Mouse (Mus musculus) heart, postnatal 0 days (tissue): Measurements from ENCODE around the gene Zfand2b. TPM values are rescaled to one million over a fixed set of nuclear protein-coding genes. Genes with fewer than 3 reads are reported as not detected.

Experiments used
- ATAC-seq: fragments of 200-750 bp; cut with Nextera tagmentation; 2 replicates; pipeline ENCODE4 v1.8.0; 2017; ENCODE audit warnings: low read depth, moderate number of reproducible peaks, moderate library complexity; ENCODE audit not compliant: insufficient read depth
- DNase-seq: peaks from one replicate; pipeline ENCODE4 v3.0.0-alpha.2; 2016; ENCODE audit warnings: low spot score
- H3K27ac ChIP-seq: fragments of 300-500 bp; sonication (generic); 2 replicates; pipeline ENCODE4 v1.5.1; 2014; ENCODE audit warnings: low read depth, mild to moderate bottlenecking
- H3K27me3 ChIP-seq: fragments of 300-500 bp; sonication (generic); 2 replicates; pipeline ENCODE4 v1.6.1; 2014; ENCODE audit warnings: low read length, mixed read lengths; ENCODE audit not compliant: control insufficient read depth, insufficient read depth
- H3K36me3 ChIP-seq: fragments of 300-500 bp; sonication (generic); replicated peaks from 2 replicates; pipeline ENCODE4 v1.6.1; 2014; ENCODE audit warnings: low read length, mixed read lengths; ENCODE audit not compliant: control insufficient read depth, insufficient read depth
- H3K4me1 ChIP-seq: fragments of 300-500 bp; sonication (generic); 2 replicates; pipeline ENCODE4 v1.6.1; 2014; ENCODE audit warnings: antibody characterized with exemption; ENCODE audit not compliant: control insufficient read depth, insufficient read depth
- H3K4me2 ChIP-seq: fragments of 300-500 bp; sonication (generic); 2 replicates; pipeline ENCODE4 v1.6.1; 2014; ENCODE audit warnings: low read depth, mild to moderate bottlenecking, low read length, moderate library complexity
- H3K4me3 ChIP-seq: fragments of 300-500 bp; sonication (generic); 2 replicates; pipeline ENCODE4 v1.5.1; 2014; ENCODE audit warnings: low read depth, low read length
- H3K9ac ChIP-seq: fragments of 300-500 bp; sonication (generic); replicated peaks from 2 replicates; pipeline ENCODE4 v1.6.1; 2014; ENCODE audit warnings: low read depth, low read length, mixed read lengths
- H3K9me3 ChIP-seq: fragments of 300-500 bp; sonication (generic); replicated peaks from 2 replicates; pipeline ENCODE4 v1.6.1; 2016; ENCODE audit warnings: low read length; ENCODE audit not compliant: control insufficient read depth
- CTCF ChIP-seq: IDR thresholded peaks from 2 replicates; pipeline ENCODE4 v1.5.1; 2016; ENCODE audit warnings: antibody characterized with exemption, control low read depth, low read depth
- EP300 ChIP-seq: IDR thresholded peaks from 2 replicates; pipeline ENCODE4 v1.6.1; 2016; ENCODE audit warnings: antibody characterized with exemption, low read depth
- WGBS: fragments of 180-500 bp; shearing (Covaris S2); extraction: QIAGEN DNeasy Blood & Tissue Kit; methylation state at CpG from one replicate; pipeline ENCODE4 v1.1.7; 2014; 5-methylcytosine and 5-hydroxymethylcytosine counted together
- polyA plus RNA-seq: library from polyadenylated mRNA; unstranded; fragments of >200 nt; fragmentation: Nextera tagmentation; extraction: Ambion mirVana; gene quantifications from 2 replicates; pipeline ENCODE4 v1.2.1, GENCODE M21; 2015
- total RNA-seq: library from RNA; depleted of rRNA; stranded (reverse); fragments of >200 nt; gene quantifications from 2 replicates; pipeline ENCODE4 v1.2.3, GENCODE M21; 2014; ENCODE audit warnings: low replicate concordance

The Zfand2b gene
- total and polyA plus RNA-seq, 2 experiments from 2014 or later: 26.1 to 67.1 TPM

GRCm38 (mm10) chr1:75185495-75185894 is 17.0 kb downstream of the Zfand2b start:
- Histone ChIP-seq H3K4me1 (no peaks in the 10 kb centered on the region), H3K9ac (no peak overlapping the region), H3K9me3 (no peaks in the 10 kb centered on the region), H3K27ac (no peak overlapping the region), H3K36me3 (peaks cover 67% of the 10 kb centered on the region), H3K4me3 (no peak overlapping the region), H3K4me2 (no peak overlapping the region), H3K27me3 (no peaks in the 10 kb centered on the region)
- 93% methylated on average over 11 of the region's 11 CpGs for WGBS
- ATAC-seq (no peak), DNase-seq (no peak)
- TF ChIP-seq EP300 (no peak), CTCF (no peak)

- TF ChIP-seq CTCF: no peak
- no peak for TF ChIP-seq EP300
- H3K4me1 ChIP-seq: peaks cover 8% of the 10 kb centered on the region
- no peak for ATAC-seq
Observed at GRCm38 (mm10) chr1:75187126-75187525, 18.7 kb downstream of the Zfand2b start.

GRCm38 (mm10) chr1:75187914-75188483 is 19.6 kb downstream of the Zfand2b start:
- H3K27ac ChIP-seq: no peak overlapping the region
- WGBS: 74% methylated on average over 2 of the region's 2 CpGs
- no peak overlapping the region for H3K4me2 ChIP-seq
- peaks cover 12% of the 10 kb centered on the region for H3K4me1 ChIP-seq
- no peaks in the 10 kb centered on the region for H3K27me3 ChIP-seq
- ATAC-seq: no peak
- no peak for DNase-seq
- no peaks in the 10 kb centered on the region for H3K9me3 ChIP-seq
- no peak overlapping the region for H3K9ac ChIP-seq
- TF ChIP-seq CTCF: no peak
- no peak for TF ChIP-seq EP300
- H3K36me3 ChIP-seq: peaks cover 50% of the 10 kb centered on the region
- H3K4me3 ChIP-seq: no peak overlapping the region

More at GRCm38 (mm10) chr1:75187126-75187525, 18.7 kb downstream of the Zfand2b start:
- Histone ChIP-seq H3K36me3 (peaks cover 59% of the 10 kb centered on the region), H3K4me2 (no peak overlapping the region), H3K27ac (no peak overlapping the region), H3K9ac (no peak overlapping the region), H3K9me3 (no peaks in the 10 kb centered on the region), H3K4me3 (no peak overlapping the region), H3K27me3 (no peaks in the 10 kb centered on the region)
- no peak for DNase-seq

GRCm38 (mm10) chr1:75190577-75190976 is 22.1 kb downstream of the Zfand2b start:
- WGBS: 44% methylated on average over 2 of the region's 2 CpGs
- H3K4me2 ChIP-seq: 0 out of 2 replicates have a peak overlapping the region, but pooled peaks have one; percentile 86
- no peaks in the 10 kb centered on the region for H3K9me3 ChIP-seq
- H3K36me3 ChIP-seq: peaks cover 33% of the 10 kb centered on the region
- no peak for DNase-seq
- H3K4me1 ChIP-seq: peaks cover 18% of the 10 kb centered on the region
- no peaks in the 10 kb centered on the region for H3K27me3 ChIP-seq
- TF ChIP-seq CTCF: no peak
- no peak for ATAC-seq
- peak overlapping the region; percentile 1; the same call in 1 of the 2 replicates for H3K9ac ChIP-seq
- H3K27ac ChIP-seq: no peak overlapping the region
- no peak overlapping the region for H3K4me3 ChIP-seq

GRCm38 (mm10) chr1:75191258-75191621 is 22.8 kb downstream of the Zfand2b start:
- no peak; the same call in 1 of the 2 replicates for ATAC-seq

More at GRCm38 (mm10) chr1:75191258-75191621, 22.8 kb downstream of the Zfand2b start:
- Histone ChIP-seq H3K36me3 (peaks cover 33% of the 10 kb centered on the region), H3K27me3 (no peaks in the 10 kb centered on the region), H3K4me1 (peaks cover 18% of the 10 kb centered on the region), H3K9me3 (no peaks in the 10 kb centered on the region), H3K4me2 (peak overlapping the region; percentile 86), H3K9ac (peak overlapping the region; percentile 89), H3K4me3 (peak overlapping the region; percentile 85), H3K27ac (peak overlapping the region; percentile 94)
- whole genome bisulfite sequencing: 39% methylated on average over 5 of the region's 5 CpGs
- no peak for DNase-seq
- TF ChIP-seq CTCF (no peak), EP300 (no peak)
